Mouse (Mus musculus) brain, embryonic 14.5 days (tissue): ENCODE data around the gene Cwf19l1.

Experiments
- CTCF ChIP-seq: fragments of 200-500 bp; IDR thresholded peaks from 2 replicates; pipeline ENCODE4 v1.5.1; 2012; ENCODE audit warnings: inconsistent platforms, mild to moderate bottlenecking, moderate library complexity, borderline replicate concordance; ENCODE audit not compliant: insufficient read depth, insufficient read length; ENCODE audit errors: extremely low read depth
- POLR2A ChIP-seq: fragments of 200-500 bp; IDR thresholded peaks from 2 replicates; pipeline ENCODE4 v1.6.1; 2012; ENCODE audit warnings: mild to moderate bottlenecking, inconsistent platforms, borderline replicate concordance; ENCODE audit not compliant: poor library complexity, insufficient read depth, insufficient read length, severe bottlenecking; ENCODE audit errors: extremely low read depth

GRCm38 (mm10) chr19:44161515-44161914, 25.8 kb upstream of the Cwf19l1 start:
- TF ChIP-seq CTCF (peak; percentile 54; the same call in 1 of the 2 replicates), POLR2A (no peak)
